Mouse (Mus musculus) liver, postnatal 0 days (tissue): ENCODE data around the gene Col4a3bp.

Source experiments
- CTCF ChIP-seq: sonication (generic); IDR thresholded peaks from 2 replicates; pipeline ENCODE4 v1.5.1; 2016; ENCODE audit warnings: antibody characterized with exemption, low read depth
- EP300 ChIP-seq: IDR thresholded peaks from 2 replicates; pipeline ENCODE4 v1.6.1; 2016; ENCODE audit warnings: antibody characterized with exemption, low read depth, mild to moderate bottlenecking

DNA sequence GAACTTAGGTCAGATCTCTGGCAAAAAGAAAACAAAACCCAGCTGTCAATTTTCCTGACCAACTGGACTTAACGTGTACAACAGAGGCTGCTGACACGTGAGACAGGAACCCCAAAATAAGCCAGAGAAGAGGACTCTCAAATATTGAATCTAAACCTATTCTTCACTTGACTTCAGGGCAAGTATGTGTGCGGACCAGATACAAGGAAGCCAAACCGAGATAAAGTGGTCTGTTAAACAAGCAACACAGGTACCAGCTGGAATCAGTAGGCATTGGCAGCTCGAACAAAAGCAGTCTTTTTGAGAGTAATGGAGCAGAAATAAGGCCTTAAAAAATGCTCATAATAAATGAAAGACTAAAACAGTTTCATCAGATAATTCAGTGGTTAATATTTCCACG lies 25.6 kb downstream of the Col4a3bp start:
- TF ChIP-seq CTCF = no peak
- no peak for TF ChIP-seq EP300
